In the genomic region with DNA sequence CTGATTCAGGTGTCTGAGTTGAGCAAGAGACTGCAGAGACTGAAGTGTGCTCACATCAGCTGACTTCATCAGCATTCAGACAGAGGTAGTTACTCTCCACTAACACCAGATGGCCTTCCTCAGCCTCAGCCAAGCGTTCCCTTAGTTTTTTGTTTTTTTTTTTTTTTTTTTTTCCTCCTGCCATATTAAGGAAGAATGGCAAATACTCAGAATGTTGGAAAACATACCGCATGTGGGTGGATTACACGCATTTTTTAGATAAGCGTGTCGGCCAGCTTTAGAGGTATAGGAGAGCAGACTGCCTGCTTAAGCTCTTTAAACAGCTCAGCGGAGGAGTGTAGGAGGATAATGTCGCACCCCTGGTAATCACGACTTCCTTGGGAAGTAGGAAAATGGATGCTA, we compare ENCODE assay signal across 12 mouse cellular contexts.
DNase-seq lines count a peak whose midpoint lies in the region; ATAC-seq lines count a peak whose summit lies in the region.
"Had no signal": no experiment of that assay in that cellular context is flagged by ENCODE, and none has a peak within 500 bp of the region (broad histone marks: within the 10 kb centered on the region; RNA-seq: fewer than 3 reads in every experiment).

No protein-coding gene starts in this region.

- intact Hi-C loops in heart, postnatal 25 days (cut with DNase I), result no loop called here
- intact Hi-C loops in gastrocnemius, postnatal 36 days (cut with DNase I), result no loop called here

- no peaks in the 10 kb centered on the region for H3K27me3 ChIP-seq in heart, embryonic 13.5 days (replicated peaks)
- H3K27me3 ChIP-seq in lung, embryonic 15.5 days, result no peaks in the 10 kb centered on the region
- H3K27me3 ChIP-seq in forebrain, embryonic 16.5 days (replicated peaks; ENCODE audit: control insufficient read depth, insufficient read depth, low read length), result no peaks in the 10 kb centered on the region
- no peaks in the 10 kb centered on the region for H3K27me3 ChIP-seq in midbrain, embryonic 16.5 days (ENCODE audit: control insufficient read depth, insufficient read depth, low read depth, low read length)
- H3K27me3 ChIP-seq: CH12.LX; kidney, embryonic 15.5 days; liver, embryonic 13.5 days had no signal

- ATAC-seq in heart, embryonic 13.5 days (ENCODE audit: extremely low read depth, insufficient number of reproducible peaks, low FRiP score, low TSS enrichment), result no peak
- 0 out of 2 replicates have a peak, but pooled peaks have one; percentile 49 for ATAC-seq in lung, embryonic 15.5 days (ENCODE audit: borderline replicate concordance, extremely low read depth, low FRiP score, low TSS enrichment)
- peak; percentile 73 for ATAC-seq in forebrain, embryonic 16.5 days
- ATAC-seq in midbrain, embryonic 16.5 days, result 0 out of 2 replicates have a peak, but pooled peaks have one; percentile 62
- ATAC-seq in megakaryocyte, adult 5-6 weeks (ENCODE audit: poor library complexity, severe bottlenecking), result no peak

- no peak for DNase-seq in heart, postnatal 25 days (ENCODE audit: low spot score)
- DNase-seq in lung, postnatal 25 days (ENCODE audit: low spot score), result no peak
- no peak for DNase-seq in gastrocnemius, postnatal 36 days
- DNase-seq: cerebellum, adult 2 months; liver, embryonic 13.5 days had no signal

- H3K4me2 ChIP-seq in heart, embryonic 13.5 days, result peak overlapping the region; percentile 54
- no peak overlapping the region for H3K4me2 ChIP-seq in lung, embryonic 15.5 days
- no peak overlapping the region for H3K4me2 ChIP-seq in forebrain, embryonic 16.5 days (ENCODE audit: low read length)
- H3K4me2 ChIP-seq in midbrain, embryonic 16.5 days (ENCODE audit: low read length), result 0 out of 2 replicates have a peak overlapping the region, but pooled peaks have one; percentile 28
- H3K4me2 ChIP-seq: kidney, embryonic 15.5 days; liver, embryonic 13.5 days had no signal

- 18% methylated on average over 8 of the region's 8 CpGs for WGBS in heart, embryonic 13.5 days
- 17% methylated on average over 8 of the region's 8 CpGs for WGBS in lung, embryonic 15.5 days
- WGBS in forebrain, embryonic 16.5 days, result 42% methylated on average over 8 of the region's 8 CpGs
- WGBS in midbrain, embryonic 16.5 days, result 37% methylated on average over 8 of the region's 8 CpGs

- H3K4me1 ChIP-seq in heart, embryonic 13.5 days, result 0 out of 2 replicates have a peak, but pooled peaks cover 2% of the 10 kb centered on the region
- H3K4me1 ChIP-seq in lung, embryonic 15.5 days, result no peaks in the 10 kb centered on the region
- H3K4me1 ChIP-seq in forebrain, embryonic 16.5 days (replicated peaks; ENCODE audit: control insufficient read depth, insufficient read depth, low read length), result no peaks in the 10 kb centered on the region
- no peaks in the 10 kb centered on the region for H3K4me1 ChIP-seq in midbrain, embryonic 16.5 days (ENCODE audit: control insufficient read depth, insufficient read depth, low read length)
- H3K4me1 ChIP-seq: kidney, embryonic 15.5 days; liver, embryonic 13.5 days had no signal

- no peak overlapping the region for H3K9ac ChIP-seq in heart, embryonic 13.5 days
- H3K9ac ChIP-seq in lung, embryonic 15.5 days, result no peak overlapping the region
- no peak overlapping the region for H3K9ac ChIP-seq in forebrain, embryonic 16.5 days (replicated peaks; ENCODE audit: low read depth, low read length)
- H3K9ac ChIP-seq in midbrain, embryonic 16.5 days (ENCODE audit: low read depth, low read length), result no peak overlapping the region
- H3K9ac ChIP-seq: kidney, embryonic 15.5 days; liver, embryonic 13.5 days had no signal

- H3K27ac ChIP-seq in heart, embryonic 13.5 days (replicated peaks), result no peak overlapping the region
- H3K27ac ChIP-seq in lung, embryonic 15.5 days, result no peak overlapping the region
- no peak overlapping the region for H3K27ac ChIP-seq in forebrain, embryonic 16.5 days (ENCODE audit: low read length)
- no peak overlapping the region for H3K27ac ChIP-seq in midbrain, embryonic 16.5 days (ENCODE audit: low read length)
- H3K27ac ChIP-seq: kidney, embryonic 15.5 days; liver, embryonic 13.5 days had no signal

- H3K9me3 ChIP-seq in heart, embryonic 13.5 days, result no peaks in the 10 kb centered on the region
- no peaks in the 10 kb centered on the region for H3K9me3 ChIP-seq in lung, embryonic 15.5 days
- H3K9me3 ChIP-seq in forebrain, embryonic 16.5 days (ENCODE audit: control insufficient read depth, low read length), result no peaks in the 10 kb centered on the region
- H3K9me3 ChIP-seq in midbrain, embryonic 16.5 days (replicated peaks; ENCODE audit: control insufficient read depth, low read length, poor library complexity, severe bottlenecking), result no peaks in the 10 kb centered on the region
- H3K9me3 ChIP-seq: kidney, embryonic 15.5 days; liver, embryonic 13.5 days had no signal

- H3K4me3 ChIP-seq in heart, embryonic 13.5 days, result 0 out of 2 replicates have a peak overlapping the region, but pooled peaks have one; percentile 16
- H3K4me3 ChIP-seq in lung, embryonic 15.5 days, result no peak overlapping the region
- H3K4me3 ChIP-seq in forebrain, embryonic 16.5 days (replicated peaks; ENCODE audit: low read length), result no peak overlapping the region
- H3K4me3 ChIP-seq in midbrain, embryonic 16.5 days (ENCODE audit: low read depth, low read length), result no peak overlapping the region
- H3K4me3 ChIP-seq: kidney, embryonic 15.5 days; liver, embryonic 13.5 days had no signal

- no peaks in the 10 kb centered on the region for H3K36me3 ChIP-seq in heart, embryonic 13.5 days
- H3K36me3 ChIP-seq in lung, embryonic 15.5 days, result no peaks in the 10 kb centered on the region
- no peaks in the 10 kb centered on the region for H3K36me3 ChIP-seq in forebrain, embryonic 16.5 days (ENCODE audit: control insufficient read depth, insufficient read depth)
- no peaks in the 10 kb centered on the region for H3K36me3 ChIP-seq in midbrain, embryonic 16.5 days (ENCODE audit: control insufficient read depth, insufficient read depth, low read length)
- H3K36me3 ChIP-seq: kidney, embryonic 15.5 days; liver, embryonic 13.5 days had no signal

Comparison
In these comparisons a context has a peak if more than half of its experiments do, and no peak if none do; other contexts are left out.
1. ATAC-seq: peak in lung, embryonic 15.5 days (single experiment), forebrain, embryonic 16.5 days (single experiment) and midbrain, embryonic 16.5 days (single experiment); none in heart, embryonic 13.5 days (single experiment) and megakaryocyte, adult 5-6 weeks (single experiment).
2. H3K4me2 ChIP-seq: peak in heart, embryonic 13.5 days (single experiment) and midbrain, embryonic 16.5 days (single experiment); none in lung, embryonic 15.5 days (single experiment) and forebrain, embryonic 16.5 days (single experiment).